Mouse (Mus musculus): ENCODE results near the gene 1520401A03Rik. TPM values are rescaled to one million over a fixed set of nuclear protein-coding genes. Genes with fewer than 3 reads are reported as not detected.
A peak's percentile ranks its signal among the peaks of the same experiment; 100 is the strongest.

The 1520401A03Rik gene
- total RNA-seq, 1 experiment from 2014 or later = not detected

DNA sequence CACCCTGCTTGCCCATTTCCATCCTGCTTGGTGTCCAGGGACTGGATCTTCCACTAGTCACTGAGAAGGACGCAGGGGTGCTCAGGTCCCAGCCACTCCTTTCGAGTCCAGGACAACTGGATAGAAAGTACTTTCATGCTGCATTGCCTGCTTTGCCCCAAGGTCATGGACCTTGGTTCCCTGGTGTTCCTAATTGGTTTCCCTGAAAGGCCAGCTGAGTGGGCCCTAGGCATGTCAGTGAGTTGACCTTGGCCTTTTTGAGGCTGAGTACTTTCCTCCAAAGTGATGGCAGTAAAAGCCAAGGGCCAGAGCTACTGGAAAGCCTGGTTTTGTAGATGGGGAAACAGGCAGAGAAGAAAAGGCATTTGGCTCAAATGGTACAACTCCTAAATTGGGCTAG, 697 bp downstream of the 1520401A03Rik start:
- no peak for ATAC-seq (replicated peaks; ENCODE audit: insufficient number of reproducible peaks, low FRiP score, low TSS enrichment, poor library complexity, severe bottlenecking)

GRCm38 (mm10) chr17:23719455-23719854, 3.1 kb downstream of the 1520401A03Rik start:
- ATAC-seq (replicated peaks; ENCODE audit: insufficient number of reproducible peaks, low FRiP score, low TSS enrichment, poor library complexity, severe bottlenecking) = no peak

GRCm38 (mm10) chr17:23717003-23717402, 5.6 kb downstream of the 1520401A03Rik start:
- no peak for ATAC-seq (replicated peaks; ENCODE audit: insufficient number of reproducible peaks, low FRiP score, low TSS enrichment, poor library complexity, severe bottlenecking)

DNA sequence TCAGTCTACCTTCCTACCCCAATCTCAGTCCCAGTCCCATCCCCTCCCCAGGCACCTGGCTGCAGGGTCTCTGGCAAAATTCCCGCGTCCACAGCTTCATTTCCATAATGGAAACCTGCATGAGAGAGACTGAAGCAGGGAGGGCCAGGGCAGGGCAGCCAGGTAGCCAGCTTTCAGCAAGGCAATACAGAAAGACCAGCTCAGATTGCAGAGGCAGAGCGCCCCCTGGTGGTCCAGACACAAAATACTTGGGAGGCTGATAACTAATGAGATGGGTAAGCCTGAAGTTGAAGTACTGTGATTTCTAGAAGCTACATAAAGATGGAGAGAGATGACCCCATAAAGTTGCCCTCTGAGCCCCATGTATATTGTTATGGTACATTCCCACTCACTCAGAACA, 16.4 kb downstream of the 1520401A03Rik start:
- ATAC-seq (replicated peaks; ENCODE audit: insufficient number of reproducible peaks, low FRiP score, low TSS enrichment, poor library complexity, severe bottlenecking) = peak; percentile 74

GRCm38 (mm10) chr17:23705525-23706104, 17.0 kb downstream of the 1520401A03Rik start:
- ATAC-seq (replicated peaks; ENCODE audit: insufficient number of reproducible peaks, low FRiP score, low TSS enrichment, poor library complexity, severe bottlenecking) = no peak

- no peak for ATAC-seq (replicated peaks; ENCODE audit: insufficient number of reproducible peaks, low FRiP score, low TSS enrichment, poor library complexity, severe bottlenecking)
These were observed 17.8 kb downstream of the 1520401A03Rik start for GRCm38 (mm10) chr17:23704741-23705140.

GRCm38 (mm10) chr17:23703301-23703700, 19.3 kb downstream of the 1520401A03Rik start:
- no peak for ATAC-seq (replicated peaks; ENCODE audit: insufficient number of reproducible peaks, low FRiP score, low TSS enrichment, poor library complexity, severe bottlenecking)

DNA sequence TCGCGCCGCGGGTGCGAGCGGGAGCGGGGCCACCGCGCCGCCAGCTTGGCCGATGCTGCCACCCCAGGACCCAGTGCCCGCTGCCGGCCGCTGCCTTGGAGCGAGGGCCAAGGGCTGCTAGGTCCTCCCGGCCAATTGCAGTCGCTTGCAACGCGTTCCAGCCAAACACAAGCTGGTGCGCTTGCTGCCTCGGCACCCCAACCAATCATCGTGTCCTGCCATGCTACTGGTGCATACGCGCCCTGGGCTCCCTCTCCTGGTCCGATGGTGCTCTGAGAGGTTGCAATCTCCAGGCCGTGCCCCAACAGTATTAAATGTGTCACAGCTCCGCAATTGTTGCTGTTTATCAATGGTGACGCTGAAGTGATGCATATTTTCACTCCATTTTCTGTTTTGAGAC, 22.5 kb downstream of the 1520401A03Rik start:
- peak; percentile 91 for ATAC-seq (replicated peaks; ENCODE audit: insufficient number of reproducible peaks, low FRiP score, low TSS enrichment, poor library complexity, severe bottlenecking)

GRCm38 (mm10) chr17:23699131-23700077, 23.2 kb downstream of the 1520401A03Rik start:
- ATAC-seq (replicated peaks; ENCODE audit: insufficient number of reproducible peaks, low FRiP score, low TSS enrichment, poor library complexity, severe bottlenecking) = no peak

DNA sequence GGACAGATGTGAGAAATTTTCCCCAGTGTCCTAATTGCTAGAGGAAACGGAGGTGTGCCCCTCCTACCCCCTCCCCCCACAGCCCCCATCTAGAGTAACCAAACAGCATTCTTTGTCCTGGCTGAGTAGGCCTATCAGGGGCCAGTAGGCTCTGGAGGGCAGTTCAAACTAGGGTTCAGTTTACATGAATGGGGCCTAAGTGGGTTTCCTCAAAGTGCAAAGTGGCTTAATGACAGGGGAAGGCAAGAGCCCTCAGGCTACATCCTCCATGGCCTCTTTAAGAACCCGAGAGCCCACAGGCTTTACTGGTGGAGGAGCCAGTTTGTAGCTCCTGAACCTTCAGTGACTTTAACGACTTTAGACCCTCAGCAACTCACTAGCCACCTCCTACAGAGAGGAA, 26.8 kb downstream of the 1520401A03Rik start:
- ATAC-seq (replicated peaks; ENCODE audit: insufficient number of reproducible peaks, low FRiP score, low TSS enrichment, poor library complexity, severe bottlenecking) = no peak

DNA sequence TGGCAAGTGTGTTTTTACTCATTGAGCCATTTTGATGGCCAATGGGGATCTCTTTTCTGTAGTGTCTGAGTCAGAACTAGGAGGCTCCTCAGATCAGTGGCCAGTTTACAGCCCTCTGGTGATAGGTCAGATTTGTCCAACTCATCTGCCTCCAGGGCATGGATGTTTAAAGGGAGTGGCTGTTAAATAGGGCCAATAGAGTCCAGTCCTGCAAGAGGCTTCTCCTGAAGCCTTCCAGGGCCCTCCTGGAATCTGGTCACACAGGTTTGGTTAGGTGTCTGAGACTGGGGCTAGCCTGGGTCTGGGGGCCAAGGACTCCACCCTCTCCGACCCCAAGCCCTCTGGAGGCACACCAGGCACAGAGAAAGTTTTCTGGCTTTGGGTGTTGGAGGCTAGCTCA, 28.1 kb downstream of the 1520401A03Rik start:
- ATAC-seq (replicated peaks; ENCODE audit: insufficient number of reproducible peaks, low FRiP score, low TSS enrichment, poor library complexity, severe bottlenecking) = no peak

DNA sequence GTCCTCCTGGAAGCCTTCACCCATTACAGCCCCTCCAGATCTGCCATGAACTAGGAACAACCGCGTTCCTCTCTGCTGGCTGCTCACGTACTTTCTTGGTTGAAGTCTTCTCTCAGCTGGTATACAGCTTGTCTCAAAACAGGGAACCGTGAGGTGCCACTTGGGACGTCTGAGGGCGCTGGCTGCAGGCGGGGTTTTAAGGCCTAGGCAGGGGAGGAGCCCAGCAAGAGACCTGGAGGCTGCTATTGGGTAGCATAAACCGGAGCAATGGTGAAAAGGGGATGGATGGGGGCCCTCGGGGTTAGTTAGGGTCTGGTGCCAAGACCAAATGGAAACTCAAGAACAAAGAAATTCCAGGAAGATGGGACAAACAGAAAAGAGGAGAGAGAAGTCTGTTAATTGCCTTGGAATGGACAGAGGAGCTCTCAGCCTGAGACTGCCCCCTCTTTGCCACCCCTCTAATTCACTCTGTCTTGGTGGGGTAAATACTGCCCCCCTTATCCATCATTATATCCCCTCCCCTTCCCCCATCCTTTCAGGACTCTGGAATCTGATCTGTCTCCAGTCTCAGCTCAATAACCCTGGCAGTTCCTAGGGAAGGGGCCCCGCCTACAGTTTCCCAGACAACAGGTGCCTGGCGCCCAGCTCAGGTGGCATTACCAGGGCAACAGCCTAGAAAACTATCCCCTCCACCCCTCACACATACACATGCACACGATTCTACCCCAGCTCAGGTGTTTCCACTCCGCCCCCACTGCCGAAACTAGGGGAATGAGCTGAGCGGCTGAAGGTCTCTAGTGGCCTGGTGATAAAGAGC, 38.5 kb downstream of the 1520401A03Rik start, which contains the start of gene Cldn9:
TSS of gene Cldn9 (minus strand) at position 171 of the 817 bp plus-strand sequence.
- ATAC-seq (replicated peaks; ENCODE audit: insufficient number of reproducible peaks, low FRiP score, low TSS enrichment, poor library complexity, severe bottlenecking) = no peak

DNA sequence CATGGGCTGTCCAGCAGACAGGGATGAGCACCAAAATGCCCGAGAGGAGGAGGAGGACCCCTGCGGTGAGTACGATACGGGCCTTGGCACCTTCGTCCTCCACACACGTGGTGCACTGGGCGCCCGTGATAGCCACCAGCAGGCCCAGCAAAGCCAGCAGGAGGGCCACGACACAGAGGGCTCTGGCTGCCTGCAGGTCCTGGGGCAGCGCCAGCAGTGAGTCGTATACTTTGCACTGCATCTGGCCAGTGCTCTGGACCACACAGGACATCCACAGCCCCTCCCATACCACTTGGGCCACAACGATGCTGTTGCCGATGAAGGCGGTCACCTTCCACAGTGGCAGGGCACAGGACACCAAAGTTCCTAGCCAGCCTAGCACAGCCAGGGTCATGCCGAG, 39.4 kb downstream of the 1520401A03Rik start:
- no peak for ATAC-seq (replicated peaks; ENCODE audit: insufficient number of reproducible peaks, low FRiP score, low TSS enrichment, poor library complexity, severe bottlenecking)

- ATAC-seq (replicated peaks; ENCODE audit: insufficient number of reproducible peaks, low FRiP score, low TSS enrichment, poor library complexity, severe bottlenecking) = no peak
These were observed 40.1 kb downstream of the 1520401A03Rik start for GRCm38 (mm10) chr17:23682530-23682929.

GRCm38 (mm10) chr17:23682092-23682491, 40.5 kb downstream of the 1520401A03Rik start:
- no peak for ATAC-seq (replicated peaks; ENCODE audit: insufficient number of reproducible peaks, low FRiP score, low TSS enrichment, poor library complexity, severe bottlenecking)

- no peak for ATAC-seq (replicated peaks; ENCODE audit: insufficient number of reproducible peaks, low FRiP score, low TSS enrichment, poor library complexity, severe bottlenecking)
These were observed 41.5 kb downstream of the 1520401A03Rik start for GRCm38 (mm10) chr17:23681086-23681485.

DNA sequence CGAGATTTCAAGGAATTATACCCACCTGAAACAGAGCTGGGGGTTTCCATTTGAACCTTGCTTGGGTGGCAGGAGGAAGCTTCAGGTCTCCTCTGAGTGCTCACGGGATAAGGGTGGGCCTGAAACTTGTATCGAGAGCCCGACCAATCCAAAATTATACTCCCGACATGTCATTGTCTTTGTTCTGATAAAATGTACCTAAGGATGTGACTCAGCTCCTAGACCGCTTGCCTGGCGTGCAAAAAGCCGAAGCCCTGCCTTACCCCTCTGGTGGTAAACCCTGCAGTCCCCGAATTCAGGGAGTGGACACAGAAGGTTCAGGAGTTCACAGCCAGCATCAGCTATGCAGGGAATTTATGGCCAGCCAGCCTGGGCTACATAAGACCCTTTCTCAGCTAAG, 42.2 kb downstream of the 1520401A03Rik start:
- ATAC-seq (replicated peaks; ENCODE audit: insufficient number of reproducible peaks, low FRiP score, low TSS enrichment, poor library complexity, severe bottlenecking) = no peak

DNA sequence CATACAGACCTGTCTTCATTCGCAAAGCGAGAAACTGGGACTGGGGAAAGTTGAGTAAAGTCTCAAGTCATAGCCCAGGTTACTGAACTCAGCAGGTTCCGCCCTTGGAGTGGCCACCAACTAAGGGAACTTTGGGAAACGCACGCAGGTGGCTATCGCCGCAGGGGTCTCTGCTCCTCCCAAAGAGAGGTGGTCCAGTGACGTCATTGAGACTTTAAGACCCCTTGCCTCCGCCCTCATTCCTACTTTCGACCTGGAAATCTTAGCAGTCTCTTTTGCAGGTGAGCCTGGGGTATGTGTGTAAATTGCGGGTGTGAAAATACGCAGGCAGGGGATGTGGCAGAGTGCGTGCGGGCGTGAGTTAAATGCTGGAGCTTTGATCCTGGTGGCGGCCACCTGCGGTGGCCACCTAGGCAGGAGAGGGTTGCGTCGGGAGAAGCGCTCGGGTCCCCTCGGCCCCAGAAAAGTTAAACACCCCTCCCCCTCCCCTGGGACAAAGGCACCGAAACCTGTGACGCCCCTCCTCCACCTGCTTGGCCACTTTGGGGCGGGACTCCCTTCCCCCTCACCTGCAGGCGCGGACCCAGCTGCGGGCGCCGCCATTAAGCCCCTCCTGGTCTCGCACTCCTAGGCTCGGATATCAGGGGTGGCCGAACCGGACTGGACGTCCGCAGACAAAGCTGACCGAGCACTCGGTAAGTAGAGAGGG, 43.3 kb downstream of the 1520401A03Rik start, which contains the start of gene Cldn6:
TSS of gene Cldn6 (plus strand) at position 123 of the 709 bp plus-strand sequence.
- ATAC-seq (replicated peaks; ENCODE audit: insufficient number of reproducible peaks, low FRiP score, low TSS enrichment, poor library complexity, severe bottlenecking) = no peak
